Comparison of ENCODE assay signal across 8 mouse cellular contexts in genomic region chr7:75456152-75456888, GRCm38 (mm10). TPM values are rescaled to one million over a fixed set of nuclear protein-coding genes. Genes with fewer than 3 reads are reported as not detected.
DNase-seq lines count a peak whose midpoint lies in the region; ATAC-seq and TF ChIP-seq lines count a peak whose summit lies in the region.

No protein-coding gene starts in this region.

- H3K27me3 ChIP-seq in heart, embryonic 11.5 days (ENCODE audit: control insufficient read depth, insufficient read depth, low read length) = no peaks in the 10 kb centered on the region
- peaks cover 5% of the 10 kb centered on the region; the same call in 1 of the 2 replicates for H3K27me3 ChIP-seq in G1E (ENCODE audit: insufficient read depth, low read length)

- no peak for DNase-seq in heart, postnatal 10 days
- no peak for DNase-seq in G1E (ENCODE audit: low spot score)
- DNase-seq in forelimb bud, embryonic 11.5 days (ENCODE audit: low read depth, low spot score) = peak; percentile 11
- DNase-seq in lung, postnatal 25 days (ENCODE audit: low spot score) = peak; percentile 48
- DNase-seq in right cerebral cortex, postnatal 14 days = no peak
- DNase-seq in yolk sac, embryonic 10.5 days (ENCODE audit: low spot score) = no peak
- DNase-seq in gastrocnemius, postnatal 4 days (ENCODE audit: low spot score in 2 of 2) = no peak

- no peak for ATAC-seq in heart, embryonic 11.5 days (replicated peaks; ENCODE audit: insufficient number of reproducible peaks, low FRiP score, low TSS enrichment)
- ATAC-seq in G1E (ENCODE audit: extremely low read depth, insufficient number of reproducible peaks, low FRiP score, poor library complexity, severe bottlenecking) = no peak

- peak overlapping the region; percentile 98 for H3K27ac ChIP-seq in heart, embryonic 11.5 days (ENCODE audit: low read depth, low read length)

- TF ChIP-seq CTCF in G1E (IDR thresholded peaks at IDR 0.05; ENCODE audit: low read depth, low read length) = no peak

- H3K4me2 ChIP-seq in heart, embryonic 11.5 days = peak overlapping the region; percentile 75

- H3K9ac ChIP-seq in heart, embryonic 11.5 days (ENCODE audit: low read depth, low read length) = peak overlapping the region; percentile 91

- no peaks in the 10 kb centered on the region for H3K36me3 ChIP-seq in heart, embryonic 11.5 days (ENCODE audit: control insufficient read depth, insufficient read depth, low read length)
- no peaks in the 10 kb centered on the region for H3K36me3 ChIP-seq in G1E (replicated peaks)

- intact Hi-C loops in heart, postnatal 10 days (cut with DNase I) = loop anchor here (1.0 to 5.0 kb wide), 5 partner anchors 36 to 156 kb away; no protein-coding TSS in a partner anchor

- 4% methylated on average over 25 of the region's 25 CpGs for WGBS in heart, embryonic 11.5 days (ENCODE audit: insufficient replicate concordance)

- no peaks in the 10 kb centered on the region for H3K9me3 ChIP-seq in heart, embryonic 11.5 days (replicated peaks; ENCODE audit: control insufficient read depth, low read length)
- peaks cover 8% of the 10 kb centered on the region; the same call in 1 of the 2 replicates for H3K9me3 ChIP-seq in G1E (replicated peaks)

- peaks cover 8% of the 10 kb centered on the region for H3K4me1 ChIP-seq in heart, embryonic 11.5 days (ENCODE audit: control insufficient read depth, insufficient read depth, low read length)
- H3K4me1 ChIP-seq in G1E (ENCODE audit: insufficient read depth, low read depth, low read length) = peaks cover 3% of the 10 kb centered on the region; the same call in 1 of the 2 replicates

- peak overlapping the region; percentile 92 for H3K4me3 ChIP-seq in heart, embryonic 11.5 days (ENCODE audit: low read depth, low read length)
- peak overlapping the region; percentile 60; the same call in 1 of the 2 replicates for H3K4me3 ChIP-seq in G1E (ENCODE audit: low read depth, low read length)

RNA-seq across cellular contexts. Expression of gene Akap13, which starts 1.0 kb away (rescaled TPM):
- polyA plus RNA-seq in heart, embryonic 11.5 days (2014; fragmentation: Nextera tagmentation; extraction: Ambion mirVana) = 49.0 and 68.1 TPM in 2 replicates
- 10 to 100 TPM; 94.0 to 95.4 TPM for total RNA-seq in heart, postnatal 10 days (2021)
- total RNA-seq in G1E (2014; fragmentation: Nextera tagmentation) = 25.5 and 123 TPM in 2 replicates
- total RNA-seq in G1E (2017) = 47.0 and 50.4 TPM in 2 replicates
- polyA plus RNA-seq in G1E (2012) = 2.1 and 2.8 TPM in 2 replicates
- 100 to 1,000 TPM in 1 of 2 experiments, 10 to 100 TPM in 1; 88.7 to 102 TPM for total RNA-seq in gastrocnemius, postnatal 4 days (2021)

Comparison
In these comparisons a context has a peak if more than half of its experiments do, and no peak if none do; other contexts are left out.
1. DNase-seq: peak in forelimb bud, embryonic 11.5 days (single experiment) and lung, postnatal 25 days (single experiment); none in heart, postnatal 10 days (0 of 2), G1E (single experiment), right cerebral cortex, postnatal 14 days (single experiment), yolk sac, embryonic 10.5 days (single experiment) and gastrocnemius, postnatal 4 days (0 of 2).